Mouse (Mus musculus) cerebellum, postnatal 4 days (tissue): ENCODE measurements at regions not wholly inside any gene's neighbourhood (a gene's known extent, or its start where the extent isn't known, plus 50 kb on each side); places are given as distances from the start of the nearest gene placed in this dataset.

ENCODE experiments used
- DNase-seq, 2 experiments: peaks; one replicate each; pipeline ENCODE4 v3.0.0; 2022; ENCODE audit warnings: low spot score in 2 of 2, mixed read lengths in 1 of 2

DNA sequence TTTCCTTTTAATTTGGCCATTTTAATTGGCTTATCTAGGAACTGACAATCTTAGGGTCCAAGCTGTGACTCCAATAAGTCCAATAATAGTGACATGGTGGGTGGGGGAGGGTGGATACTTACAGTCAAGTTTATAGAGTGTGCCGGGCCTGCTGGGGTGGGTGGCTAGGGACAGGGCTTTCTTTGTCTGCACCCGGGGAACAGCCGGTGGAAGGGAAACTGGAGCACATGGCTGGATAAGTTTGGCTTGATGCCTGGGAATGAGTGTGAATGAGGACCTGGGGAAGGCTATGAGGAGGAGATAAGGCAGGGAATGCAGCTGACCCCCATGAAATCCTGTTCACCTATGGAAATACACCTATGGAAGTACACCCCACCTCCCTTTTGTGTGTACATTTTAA is 81.7 kb upstream of the Cers4 start:
- DNase-seq: no peak

GRCm38 (mm10) chr8:4411836-4412235 is 81.0 kb upstream of the Cers4 start:
- no peak for DNase-seq

- peak in 1 of 2 experiments; percentile 16 for DNase-seq
Measured at GRCm38 (mm10) chr8:4413206-4413605, 79.6 kb upstream of the Cers4 start.

- no peak for DNase-seq
Measured at GRCm38 (mm10) chr8:4413764-4414163, 79.1 kb upstream of the Cers4 start.

DNA sequence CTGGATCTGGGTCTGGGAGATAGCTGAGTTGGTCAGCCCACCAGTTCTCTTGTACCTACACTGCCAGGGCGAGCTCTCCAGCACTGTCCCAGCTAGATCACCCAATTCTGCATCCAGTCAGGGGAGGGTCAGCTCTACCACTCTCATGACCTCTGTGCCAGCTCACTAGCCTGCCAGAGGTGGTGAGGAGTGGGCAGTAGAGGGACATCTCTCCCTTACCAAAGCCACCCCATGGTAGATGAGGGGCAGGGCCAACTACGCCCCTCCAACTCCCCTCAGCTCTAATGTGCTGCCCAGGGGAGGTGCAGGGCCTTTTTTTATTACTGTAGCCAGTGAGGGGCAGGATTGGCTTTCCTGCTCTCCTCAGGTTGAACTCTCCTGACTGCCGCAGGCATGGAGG is 75.7 kb upstream of the Cers4 start:
- DNase-seq: no peak

DNA sequence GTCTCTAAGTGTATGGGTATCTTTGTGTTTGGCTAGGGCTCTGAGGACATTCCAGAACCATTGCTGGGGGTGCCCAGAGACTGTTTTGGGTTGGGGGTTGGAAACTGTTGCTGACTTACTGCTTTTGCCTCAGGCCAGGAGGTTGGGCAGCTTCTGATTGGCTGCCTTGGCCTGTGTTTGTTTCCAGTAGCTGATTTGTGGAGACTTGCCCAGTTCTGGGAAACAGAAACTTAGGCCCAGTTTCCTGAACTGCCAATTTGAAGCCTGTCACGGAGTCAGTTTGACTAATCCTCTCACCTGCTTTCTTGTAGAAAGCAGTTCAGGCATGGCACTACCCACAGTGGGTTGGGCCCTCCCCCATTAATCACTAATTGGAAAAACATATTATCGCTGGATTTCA is 59.7 kb upstream of the Cers4 start:
- no peak for DNase-seq

DNA sequence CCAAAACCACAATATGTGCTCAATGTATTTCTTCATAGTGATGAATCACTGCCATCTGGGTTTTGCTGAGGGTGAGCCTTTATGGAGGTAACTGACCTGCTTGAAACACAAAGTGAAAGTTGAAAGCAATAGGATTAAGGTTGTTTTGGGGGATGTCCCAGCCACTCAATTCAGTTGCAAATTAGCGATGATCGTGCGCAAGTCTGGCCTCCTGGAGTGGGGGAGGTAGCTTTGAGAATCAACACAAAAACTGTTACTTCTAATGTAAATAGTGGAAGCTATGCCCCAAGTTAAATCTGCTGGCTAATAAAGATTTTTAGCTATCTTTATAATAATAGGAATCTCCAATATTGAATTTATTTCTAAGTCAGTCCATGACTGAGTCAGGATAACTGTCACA is 56.3 kb upstream of the Cers4 start:
- DNase-seq: no peak
